Mouse (Mus musculus) heart, adult 8-10 months (tissue): Measurements from ENCODE around the gene Tmem221. TPM values are rescaled to one million over a fixed set of nuclear protein-coding genes. Genes with fewer than 3 reads are reported as not detected.

Experiments used
- DNase-seq: peaks from one replicate; pipeline ENCODE4 v3.0.0; 2022; ENCODE audit warnings: low spot score
- total RNA-seq, 4 experiments: library from RNA; stranded (reverse); gene quantifications; 2 replicates each; pipeline ENCODE4 v1.2.4; 2022

Tmem221 gene
- total RNA-seq, 4 experiments from 2014 or later, result 0.16 to 0.25 TPM; not detected in 2

DNA sequence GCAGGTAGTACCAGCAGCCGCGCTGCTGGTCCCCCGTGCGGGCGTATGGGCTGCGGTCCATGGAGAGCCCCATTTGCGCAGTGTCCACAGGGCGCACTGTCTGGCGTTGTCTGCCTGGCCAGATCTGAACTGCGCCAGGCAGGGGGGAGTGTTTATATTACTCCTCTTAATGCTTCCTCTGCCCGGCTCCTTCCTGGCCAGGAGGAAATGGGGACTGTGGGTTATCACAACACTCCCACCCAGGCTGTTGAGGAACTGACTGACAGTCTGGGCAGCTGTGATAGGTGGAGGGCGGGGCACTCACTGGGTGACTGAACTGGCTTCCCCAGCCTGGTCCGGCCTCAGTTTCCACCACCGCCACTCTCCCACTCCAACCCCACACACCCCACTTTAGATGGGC is 47.0 kb downstream of the Tmem221 start, which contains the start of gene Plvap:
Plvap (minus strand) TSS at position 109 of the 400 bp plus-strand sequence.
- DNase-seq, result no peak

DNA sequence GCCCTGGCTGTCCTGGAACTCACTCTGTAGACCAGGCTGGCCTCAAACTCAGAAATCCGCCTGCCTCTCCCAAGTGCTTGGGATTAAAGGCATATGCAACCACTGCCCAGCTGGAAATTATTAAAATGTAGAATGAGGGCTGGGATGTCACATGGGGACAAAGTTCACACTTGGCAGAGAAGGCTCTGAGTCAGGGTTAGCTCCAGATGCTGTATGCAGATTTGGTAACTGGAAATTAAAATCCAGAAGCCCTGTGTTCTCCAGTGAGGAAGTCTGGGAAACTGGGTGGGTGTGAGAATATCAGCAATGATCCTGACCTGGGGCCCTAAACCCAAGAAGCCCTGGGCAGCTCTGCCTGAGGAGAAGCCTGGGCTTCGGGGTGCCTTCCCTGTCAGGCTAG is 49.4 kb downstream of the Tmem221 start:
- DNase-seq, result no peak

DNA sequence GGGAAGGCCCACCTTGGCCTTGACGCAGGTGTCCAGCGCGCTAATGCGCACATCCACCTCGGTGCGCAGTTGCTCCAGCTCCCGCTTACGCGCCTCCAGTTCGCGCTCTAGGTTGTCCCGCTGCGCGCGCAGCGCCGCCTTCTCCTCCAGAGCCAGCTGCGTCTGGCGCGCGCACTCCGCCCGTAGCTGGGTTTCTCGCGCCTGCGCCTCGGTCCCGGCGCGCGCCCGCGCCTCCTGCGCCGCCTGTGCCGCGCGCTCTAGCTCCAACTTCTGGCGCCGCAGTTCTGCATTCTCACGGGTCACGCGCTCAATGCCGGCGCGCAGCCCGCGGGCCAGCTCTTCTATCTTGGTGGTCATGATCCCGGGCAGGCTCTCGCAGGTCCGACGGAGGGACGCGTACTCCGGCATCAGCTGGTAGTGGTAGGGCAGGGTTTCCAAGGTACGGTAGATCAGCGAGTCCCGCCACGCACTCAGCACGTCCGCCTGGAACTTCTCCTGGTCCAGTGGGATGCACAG is 51.0 kb downstream of the Tmem221 start:
- DNase-seq, result peak; percentile 52

DNA sequence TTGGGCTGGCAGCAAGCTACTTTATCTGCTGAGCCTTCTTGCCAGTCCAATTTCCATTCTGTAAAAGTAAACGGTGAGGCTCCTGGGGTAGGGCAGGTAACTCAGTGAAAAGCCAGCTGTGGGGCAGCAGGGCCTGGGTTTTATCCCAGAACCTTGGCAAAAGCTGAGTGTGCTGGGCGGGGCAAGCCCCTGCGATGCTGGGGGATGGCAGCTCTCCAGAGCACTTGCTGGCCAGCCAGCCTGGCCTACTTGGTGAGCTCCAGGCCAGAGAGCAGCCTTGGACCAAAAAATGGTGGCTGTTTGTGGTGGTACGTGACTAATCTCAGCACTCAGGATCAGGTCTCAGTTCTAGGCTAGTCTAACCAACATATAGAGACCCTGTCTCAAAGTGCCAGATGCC is 52.7 kb downstream of the Tmem221 start:
- no peak for DNase-seq

DNA sequence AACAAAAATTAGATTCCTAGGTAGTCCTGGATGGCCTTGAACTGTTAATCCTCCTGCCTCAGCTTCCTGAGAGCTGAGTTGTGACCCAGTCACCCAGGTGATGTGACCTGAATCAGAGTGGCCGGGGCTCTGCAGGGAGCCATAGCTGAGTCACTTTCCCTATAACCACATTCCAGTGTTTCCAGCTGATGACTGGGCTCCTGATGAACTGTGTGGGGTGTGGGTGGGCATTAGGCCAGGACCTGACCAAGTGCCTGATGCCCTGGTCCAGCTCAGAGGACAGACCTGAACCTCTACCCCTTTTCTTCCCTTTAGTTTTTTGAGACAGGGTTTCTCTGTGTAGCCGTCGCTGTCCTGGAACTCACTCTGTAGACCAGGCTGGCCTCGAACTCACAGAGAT is 53.3 kb downstream of the Tmem221 start:
- no peak for DNase-seq

DNA sequence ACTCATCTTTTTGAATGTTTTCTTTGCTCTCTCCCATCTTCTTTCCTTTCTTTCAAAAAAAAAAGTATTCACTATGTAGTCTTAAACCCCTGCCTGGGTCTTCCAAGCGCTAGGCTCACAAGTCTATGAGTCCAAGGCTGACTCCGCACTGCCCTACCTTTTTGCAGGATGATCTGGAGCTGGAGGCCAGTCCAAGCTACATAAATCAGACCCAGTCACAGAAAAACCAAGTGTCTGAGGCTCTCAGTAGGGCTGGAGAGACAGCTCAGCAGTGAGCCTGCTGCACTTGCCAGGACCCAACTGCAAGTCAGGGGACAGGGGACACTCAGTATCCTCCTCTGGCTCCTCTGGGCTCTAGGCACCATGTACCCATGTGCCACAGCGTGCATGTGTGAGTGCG is 54.3 kb downstream of the Tmem221 start:
- DNase-seq, result no peak

Other genes starting within 250 kb of the Tmem221 start
- 100 to 1,000 TPM; 176 to 184 (median 181) TPM for gene Use1, start 192.0 kb downstream of the Tmem221 start, total RNA-seq
- gene Ocel1, start 187.6 kb downstream of the Tmem221 start, total RNA-seq, result 10 to 100 TPM; 11.2 to 15.0 (median 13.9) TPM
- gene Nr2f6, start 176.9 kb downstream of the Tmem221 start, total RNA-seq, result 10 to 100 TPM; 44.3 to 52.2 (median 46.2) TPM
- gene Ushbp1, start 163.1 kb downstream of the Tmem221 start, total RNA-seq, result 10 to 100 TPM; 20.8 to 33.7 (median 22.0) TPM
- gene Babam1, start 162.0 kb downstream of the Tmem221 start, total RNA-seq, result 10 to 100 TPM; 70.0 to 72.7 (median 71.3) TPM
- under 1 TPM in 1 of 4 experiments, not detected in 3; 0.11 TPM for gene Ankle1, start 152.9 kb downstream of the Tmem221 start, total RNA-seq
- 10 to 100 TPM; 21.4 to 29.6 (median 24.8) TPM for gene Abhd8, start 95.2 kb downstream of the Tmem221 start, total RNA-seq
- 100 to 1,000 TPM; 114 to 128 (median 119) TPM for gene Mrpl34, start 93.9 kb downstream of the Tmem221 start, total RNA-seq
- gene Dda1, start 89.7 kb downstream of the Tmem221 start, total RNA-seq, result 10 to 100 TPM; 31.0 to 37.7 (median 33.8) TPM
- gene Ano8, start 72.9 kb downstream of the Tmem221 start, total RNA-seq, result 10 to 100 TPM; 14.1 to 17.3 (median 16.1) TPM
- gene Gtpbp3, start 70.8 kb downstream of the Tmem221 start, total RNA-seq, result 10 to 100 TPM; 17.5 to 22.2 (median 19.0) TPM
- gene Plvap, start 47.1 kb downstream of the Tmem221 start, total RNA-seq, result 10 to 100 TPM; 23.8 to 29.1 (median 27.0) TPM
- not detected for gene Ccdc194, start 33.2 kb downstream of the Tmem221 start, total RNA-seq
- gene Bst2, start 21.4 kb downstream of the Tmem221 start, total RNA-seq, result 10 to 100 TPM; 13.5 to 18.7 (median 14.2) TPM
- 10 to 100 TPM; 28.8 to 31.5 (median 29.1) TPM for gene Mvb12a, start 15.9 kb downstream of the Tmem221 start, total RNA-seq
- gene Nxnl1, start 7.7 kb upstream of the Tmem221 start, total RNA-seq, result under 1 TPM in 2 of 4 experiments, not detected in 2; 0.14 to 0.19 TPM
- 100 to 1,000 TPM; 192 to 237 (median 204) TPM for gene Slc27a1, start 10.0 kb upstream of the Tmem221 start, total RNA-seq
- 10 to 100 TPM; 57.7 to 65.1 (median 62.6) TPM for gene Pgls, start 33.3 kb upstream of the Tmem221 start, total RNA-seq
- 1 to 10 TPM; 1.1 to 1.4 (median 1.2) TPM for gene Fam129c, start 38.8 kb upstream of the Tmem221 start, total RNA-seq
- gene Colgalt1, start 52.1 kb upstream of the Tmem221 start, total RNA-seq, result 10 to 100 TPM; 38.4 to 41.5 (median 39.9) TPM
- 1 to 10 TPM in 1 of 4 experiments, under 1 TPM in 3; 0.49 to 1.4 (median 0.57) TPM for gene Unc13a, start 112.9 kb upstream of the Tmem221 start, total RNA-seq
- 10 to 100 TPM in 1 of 4 experiments, 1 to 10 TPM in 3; 6.4 to 10.3 (median 7.6) TPM for gene Jak3, start 117.4 kb upstream of the Tmem221 start, total RNA-seq
- 1 to 10 TPM; 2.2 to 4.6 (median 2.5) TPM for gene Insl3, start 130.3 kb upstream of the Tmem221 start, total RNA-seq
- 1 to 10 TPM; 4.0 to 6.9 (median 5.3) TPM for gene B3gnt3, start 142.9 kb upstream of the Tmem221 start, total RNA-seq
- gene Fcho1, start 166.8 kb upstream of the Tmem221 start, total RNA-seq, result 1 to 10 TPM in 1 of 4 experiments, under 1 TPM in 3; 0.14 to 1.5 (median 0.68) TPM